Mouse (Mus musculus) liver, adult 2 months (tissue): Measurements from ENCODE around the gene Gm47969. TPM values are rescaled to one million over a fixed set of nuclear protein-coding genes. Genes with fewer than 3 reads are reported as not detected.

Experiments
- DNase-seq: peaks from one replicate; pipeline ENCODE4 v3.0.0-alpha.2; 2011; ENCODE audit warnings: low read depth, low spot score; ENCODE audit errors: extremely low read depth
- H3K27ac ChIP-seq: fragments of 200-500 bp; replicated peaks from 2 replicates; pipeline ENCODE4 v1.5.1; 2012; ENCODE audit warnings: low read depth, mild to moderate bottlenecking, control low read depth, inconsistent platforms, low read length; ENCODE audit not compliant: insufficient read depth
- H3K27me3 ChIP-seq: fragments of 200-500 bp; 2 replicates; pipeline ENCODE4 v1.6.1; 2012; ENCODE audit warnings: mild to moderate bottlenecking, moderate library complexity, low read length, inconsistent platforms; ENCODE audit not compliant: control insufficient read depth, insufficient read depth
- H3K36me3 ChIP-seq: fragments of 200-500 bp; 2 replicates; pipeline ENCODE4 v1.6.1; 2012; ENCODE audit warnings: low read length, inconsistent platforms; ENCODE audit not compliant: control insufficient read depth, insufficient read depth
- H3K4me1 ChIP-seq: fragments of 200-500 bp; 2 replicates; pipeline ENCODE4 v1.6.1; 2011; ENCODE audit warnings: low read length; ENCODE audit not compliant: control insufficient read depth, insufficient read depth
- H3K4me3 ChIP-seq: fragments of 200-500 bp; 2 replicates; pipeline ENCODE4 v1.5.1; 2011; ENCODE audit warnings: low read depth, mild to moderate bottlenecking, control low read depth, low read length, moderate library complexity; ENCODE audit not compliant: insufficient read depth
- H3K79me2 ChIP-seq: fragments of 200-500 bp; 2 replicates; pipeline ENCODE4 v1.6.1; 2012; ENCODE audit warnings: inconsistent platforms, mild to moderate bottlenecking, low read length, moderate library complexity; ENCODE audit not compliant: control insufficient read depth, insufficient read depth
- H3K9ac ChIP-seq: fragments of 200-500 bp; 2 replicates; pipeline ENCODE4 v1.6.1; 2012; ENCODE audit warnings: low read depth, mild to moderate bottlenecking, control low read depth, inconsistent platforms, low read length
- CTCF ChIP-seq: fragments of 200-500 bp; IDR thresholded peaks from 2 replicates; pipeline ENCODE4 v1.5.1; 2011; ENCODE audit warnings: low read depth, low read length, control low read depth
- POLR2A ChIP-seq: fragments of 200-500 bp; IDR thresholded peaks from 2 replicates; pipeline ENCODE4 v1.6.1; 2011; ENCODE audit warnings: low read length, control low read depth; ENCODE audit not compliant: insufficient read depth; ENCODE audit errors: extremely low read depth
- WGBS: fragments of 180-500 bp; shearing (Covaris S2); methylation state at CpG from one replicate; pipeline ENCODE4 v1.1.7; 2018; 5-methylcytosine and 5-hydroxymethylcytosine counted together
- polyA plus RNA-seq: library from polyadenylated mRNA; depleted of rRNA; stranded (reverse); fragments of >200 nt; gene quantifications from 2 replicates; pipeline ENCODE4 v1.2.3, GENCODE M21; 2012
- total RNA-seq: library from RNA; depleted of rRNA; stranded (reverse); fragments of >200 nt; gene quantifications from 2 replicates; pipeline ENCODE4 v1.2.3, GENCODE M21; 2014

Gene Gm47969
- total and polyA plus RNA-seq, 2 experiments: not detected

DNA sequence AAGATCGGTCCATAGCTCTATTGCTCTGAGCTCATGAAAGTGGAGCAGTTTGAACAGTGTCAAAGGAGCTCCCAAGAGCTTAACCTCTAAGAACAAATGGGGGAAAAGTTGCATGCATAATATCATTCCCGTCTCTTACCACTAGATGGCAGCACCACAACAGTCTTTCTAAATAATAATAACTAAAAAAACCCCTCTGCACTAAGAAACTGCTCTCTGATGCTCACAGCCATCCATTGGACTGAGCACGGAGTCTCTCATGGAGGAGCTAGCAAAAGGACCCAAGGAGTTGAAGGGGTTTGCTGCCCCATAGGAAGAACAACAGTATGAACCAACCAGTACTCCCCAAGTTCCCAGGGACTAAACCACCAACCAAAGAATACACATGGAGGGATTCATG lies 20.1 kb downstream of the Gm47969 start:
- H3K79me2 ChIP-seq: no peaks in the 10 kb centered on the region
- H3K27me3 ChIP-seq: no peaks in the 10 kb centered on the region
- TF ChIP-seq CTCF (no peak), POLR2A (no peak)
- H3K4me1 ChIP-seq: no peaks in the 10 kb centered on the region
- H3K4me3 ChIP-seq: no peak overlapping the region
- H3K36me3 ChIP-seq: no peaks in the 10 kb centered on the region
- H3K9ac ChIP-seq: no peak overlapping the region
- H3K27ac ChIP-seq: no peak overlapping the region
- peak; percentile 16 for DNase-seq
- WGBS: 10% methylated on average over 3 of the region's 3 CpGs

- Histone ChIP-seq H3K36me3 (no peaks in the 10 kb centered on the region), H3K9ac (no peak overlapping the region), H3K27ac (no peak overlapping the region), H3K27me3 (no peaks in the 10 kb centered on the region), H3K4me1 (no peaks in the 10 kb centered on the region), H3K4me3 (no peak overlapping the region), H3K79me2 (no peaks in the 10 kb centered on the region)
- TF ChIP-seq CTCF (no peak), POLR2A (no peak)
- no peak for DNase-seq
- 93% methylated on average over 4 of the region's 4 CpGs for WGBS
Measured at GRCm38 (mm10) chr1:83066577-83066976, 21.8 kb downstream of the Gm47969 start.

DNA sequence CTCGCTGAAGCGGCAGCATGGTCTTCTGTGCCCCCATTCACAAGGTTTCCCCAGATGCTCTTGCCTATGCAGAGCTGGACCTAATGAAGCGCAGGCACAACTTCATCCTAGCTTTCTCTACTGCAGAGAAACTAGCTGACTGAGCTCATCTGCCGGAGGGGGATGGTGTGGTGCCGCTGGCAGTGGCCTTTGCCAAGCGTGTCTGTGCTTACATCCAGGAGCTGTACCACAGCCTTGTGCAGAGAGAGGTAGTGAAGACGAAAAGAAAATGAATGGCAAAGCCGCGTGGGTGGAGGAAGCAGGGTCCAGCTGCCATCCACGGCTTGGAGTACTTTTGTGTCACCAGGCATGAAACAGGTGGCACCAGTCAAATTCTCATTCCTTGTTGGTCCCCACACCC lies 22.5 kb downstream of the Gm47969 start:
- no peaks in the 10 kb centered on the region for H3K27me3 ChIP-seq
- TF ChIP-seq CTCF: no peak
- no peak for TF ChIP-seq POLR2A
- no peak overlapping the region for H3K9ac ChIP-seq
- no peak overlapping the region for H3K4me3 ChIP-seq
- H3K27ac ChIP-seq: no peak overlapping the region
- no peak for DNase-seq
- no peaks in the 10 kb centered on the region for H3K4me1 ChIP-seq
- H3K36me3 ChIP-seq: no peaks in the 10 kb centered on the region
- no peaks in the 10 kb centered on the region for H3K79me2 ChIP-seq
- WGBS: 89% methylated on average over 10 of the region's 10 CpGs

- Histone ChIP-seq H3K4me3 (no peak overlapping the region), H3K27me3 (no peaks in the 10 kb centered on the region), H3K27ac (no peak overlapping the region), H3K4me1 (no peaks in the 10 kb centered on the region), H3K9ac (no peak overlapping the region), H3K36me3 (no peaks in the 10 kb centered on the region), H3K79me2 (no peaks in the 10 kb centered on the region)
- peak; percentile 1 for DNase-seq
- TF ChIP-seq POLR2A (no peak), CTCF (no peak)
- 43% methylated on average over 15 of the region's 15 CpGs for WGBS
Measured at GRCm38 (mm10) chr1:83075526-83076189, 30.9 kb downstream of the Gm47969 start.

- TF ChIP-seq POLR2A: no peak
- peak; percentile 42 for TF ChIP-seq CTCF
- H3K79me2 ChIP-seq: no peaks in the 10 kb centered on the region
- no peaks in the 10 kb centered on the region for H3K4me1 ChIP-seq
- H3K27ac ChIP-seq: no peak overlapping the region
- H3K36me3 ChIP-seq: no peaks in the 10 kb centered on the region
- peak; percentile 7 for DNase-seq
- H3K27me3 ChIP-seq: no peaks in the 10 kb centered on the region
- WGBS: 46% methylated on average over 11 of the region's 11 CpGs
- no peak overlapping the region for H3K9ac ChIP-seq
- no peak overlapping the region for H3K4me3 ChIP-seq
Measured at GRCm38 (mm10) chr1:83076190-83076917, 31.6 kb downstream of the Gm47969 start.

DNA sequence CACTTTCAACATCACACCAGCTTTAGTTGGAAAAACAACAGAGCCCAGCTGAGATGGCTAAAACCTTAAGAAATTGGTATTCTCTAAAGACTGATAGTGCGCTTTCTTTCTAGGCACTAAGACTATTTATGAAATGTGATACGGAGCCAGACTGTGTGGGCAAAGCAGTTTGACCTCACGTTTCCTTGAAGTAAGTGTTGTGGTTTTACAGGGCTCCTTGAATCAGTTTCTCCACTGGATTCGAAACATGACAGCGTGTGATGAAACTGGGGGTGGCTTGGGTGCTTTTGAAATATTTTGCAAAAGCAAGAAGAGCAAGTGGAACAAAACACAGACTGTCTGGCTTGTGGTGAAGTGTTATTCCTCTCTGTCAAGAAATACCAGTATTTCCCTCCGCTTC lies 32.3 kb downstream of the Gm47969 start:
- DNase-seq: no peak
- Histone ChIP-seq H3K36me3 (no peaks in the 10 kb centered on the region), H3K27me3 (no peaks in the 10 kb centered on the region), H3K9ac (no peak overlapping the region), H3K4me1 (no peaks in the 10 kb centered on the region), H3K27ac (no peak overlapping the region), H3K4me3 (no peak overlapping the region), H3K79me2 (no peaks in the 10 kb centered on the region)
- TF ChIP-seq POLR2A (no peak), CTCF (no peak)
- WGBS: 78% methylated on average over 6 of the region's 6 CpGs
